In genomic region chr4:117525990-117526389, GRCm38 (mm10) we compare ENCODE assay signal across 22 mouse cellular contexts. TPM values are rescaled to one million over a fixed set of nuclear protein-coding genes. Genes with fewer than 3 reads are reported as not detected.
A peak's percentile ranks its signal among the peaks of the same experiment; 100 is the strongest.
DNase-seq lines count a peak whose midpoint lies in the region; ATAC-seq and TF ChIP-seq lines count a peak whose summit lies in the region.
"Had no signal": no experiment of that assay in that cellular context is flagged by ENCODE, and none has a peak within 500 bp of the region (broad histone marks: within the 10 kb centered on the region; RNA-seq: fewer than 3 reads in every experiment).

No protein-coding gene starts in this region.

- peak; percentile 91 for ATAC-seq in liver, embryonic 14.5 days (ENCODE audit: insufficient read depth)
- peak; percentile 53 for ATAC-seq in megakaryocyte progenitor cell, adult 5-6 weeks (replicated peaks; ENCODE audit: poor library complexity)
- ATAC-seq in forebrain, embryonic 16.5 days: no peak
- ATAC-seq: forebrain, postnatal 0 days; hindbrain, postnatal 0 days had no signal

- no peaks in the 10 kb centered on the region for H3K36me3 ChIP-seq in liver, embryonic 14.5 days (replicated peaks; ENCODE audit: control insufficient read depth, insufficient read depth, low read depth)
- no peaks in the 10 kb centered on the region for H3K36me3 ChIP-seq in forebrain, embryonic 16.5 days (ENCODE audit: control insufficient read depth, insufficient read depth)
- H3K36me3 ChIP-seq: embryonic facial prominence, embryonic 13.5 days; forebrain, embryonic 12.5 days; heart, embryonic 10.5 days; hindbrain, embryonic 13.5 days had no signal

- no peak for TF ChIP-seq CTCF in liver, embryonic 14.5 days (IDR thresholded peaks at IDR 0.05; ENCODE audit: low read depth)

- H3K27ac ChIP-seq in liver, embryonic 14.5 days: no peak overlapping the region
- H3K27ac ChIP-seq in forebrain, embryonic 16.5 days (ENCODE audit: low read length): no peak overlapping the region
- H3K27ac ChIP-seq: embryonic facial prominence, embryonic 13.5 days; forebrain, embryonic 12.5 days; gastrocnemius, adult 2 months; heart, embryonic 10.5 days; hindbrain, embryonic 13.5 days; hindbrain, postnatal 0 days had no signal

- H3K9ac ChIP-seq in liver, embryonic 14.5 days (replicated peaks): no peak overlapping the region
- H3K9ac ChIP-seq in forebrain, embryonic 16.5 days (replicated peaks; ENCODE audit: low read depth, low read length): no peak overlapping the region
- H3K9ac ChIP-seq: embryonic facial prominence, embryonic 13.5 days; forebrain, embryonic 12.5 days; forebrain, postnatal 0 days; hindbrain, embryonic 13.5 days had no signal

- no peak overlapping the region for H3K4me3 ChIP-seq in liver, embryonic 14.5 days (ENCODE audit: insufficient read depth in 1 of 2, low read depth in 2 of 2, low read length in 2 of 2)
- H3K4me3 ChIP-seq in forebrain, embryonic 16.5 days (replicated peaks; ENCODE audit: low read length): no peak overlapping the region
- H3K4me3 ChIP-seq: embryonic facial prominence, embryonic 13.5 days; forebrain, embryonic 12.5 days; gastrocnemius, adult 2 months; heart, embryonic 10.5 days; hindbrain, embryonic 13.5 days had no signal

- H3K27me3 ChIP-seq in liver, embryonic 14.5 days (ENCODE audit: control insufficient read depth, insufficient read depth, low read length): no peaks in the 10 kb centered on the region; the same call in 1 of the 2 replicates
- H3K27me3 ChIP-seq in forebrain, embryonic 16.5 days (replicated peaks; ENCODE audit: control insufficient read depth, insufficient read depth, low read length): no peaks in the 10 kb centered on the region
- H3K27me3 ChIP-seq: embryonic facial prominence, embryonic 13.5 days had no signal

- 32% methylated on average over 5 of the region's 5 CpGs for WGBS in liver, embryonic 14.5 days (ENCODE audit: insufficient replicate concordance)
- 94% methylated on average over 5 of the region's 5 CpGs for WGBS in forebrain, embryonic 16.5 days

- H3K4me1 ChIP-seq in liver, embryonic 14.5 days (replicated peaks; ENCODE audit: control insufficient read depth in 2 of 2, insufficient read depth in 2 of 2, low read length in 1 of 2): peaks cover 14 to 21% of the 10 kb centered on the region in 2 experiments
- no peaks in the 10 kb centered on the region for H3K4me1 ChIP-seq in forebrain, embryonic 16.5 days (replicated peaks; ENCODE audit: control insufficient read depth, insufficient read depth, low read length)
- H3K4me1 ChIP-seq: embryonic facial prominence, embryonic 13.5 days had no signal

- TF ChIP-seq EP300 in liver, embryonic 14.5 days (IDR thresholded peaks at IDR 0.05; ENCODE audit: low read depth): peak; percentile 81

- DNase-seq in c-Kit-positive CD71-positive TER-119-negative erythroid progenitor cells, embryonic 14.5 days (ENCODE audit: low read depth): peak; percentile 37
- peak; percentile 20 for DNase-seq in liver
- peak; percentile 29 to 35 (median 33) for DNase-seq in liver, embryonic 14.5 days (ENCODE audit: low read depth in 3 of 3, low spot score in 3 of 3)
- DNase-seq in frontal cortex, adult 2 months (ENCODE audit: extremely low spot score in 1 of 2, low spot score in 1 of 2): no peak
- no peak for DNase-seq in thymus, postnatal 4 days
- DNase-seq: adrenal gland, adult 8-10 months; adrenal gland, postnatal 36 days; cerebellum, adult 11-12 months; cerebellum, adult 9-10 months; cerebellum, postnatal 25 days; forebrain, postnatal 0 days; gastrocnemius, adult 2 months; gastrocnemius, postnatal 25 days; heart, postnatal 10 days; heart, postnatal 4 days had no signal

- H3K9me3 ChIP-seq in liver, embryonic 14.5 days (ENCODE audit: control insufficient read depth, low read length): no peaks in the 10 kb centered on the region
- no peaks in the 10 kb centered on the region for H3K9me3 ChIP-seq in forebrain, embryonic 16.5 days (ENCODE audit: control insufficient read depth, low read length)
- H3K9me3 ChIP-seq: embryonic facial prominence, embryonic 13.5 days; forebrain, embryonic 12.5 days; heart, embryonic 10.5 days; hindbrain, embryonic 13.5 days had no signal

- peak overlapping the region; percentile 22 for H3K4me2 ChIP-seq in liver, embryonic 14.5 days (ENCODE audit: low read depth)
- no peak overlapping the region for H3K4me2 ChIP-seq in forebrain, embryonic 16.5 days (ENCODE audit: low read length)
- H3K4me2 ChIP-seq: embryonic facial prominence, embryonic 13.5 days; forebrain, embryonic 12.5 days; hindbrain, embryonic 13.5 days had no signal

RNA-seq across cellular contexts. Expression of gene Eri3, which starts 24.2 kb away (rescaled TPM):
- 20.1 and 21.2 TPM in 2 replicates for polyA plus RNA-seq in liver, embryonic 14.5 days (2012; rRNA removed)
- polyA plus RNA-seq in liver, embryonic 14.5 days (2014; fragmentation: Nextera tagmentation; extraction: Ambion mirVana): 29.4 and 29.8 TPM in 2 replicates
- 60.4 and 75.6 TPM in 2 replicates for total RNA-seq in megakaryocyte progenitor cell, adult 5-6 weeks (2015)
- total RNA-seq in megakaryocyte progenitor cell, adult 5-6 weeks (2017): 26.9 and 36.0 TPM in 2 replicates
- polyA plus RNA-seq in frontal cortex, adult 2 months (2012; rRNA removed): 190 and 194 TPM in 2 replicates
- polyA plus RNA-seq in forebrain, embryonic 16.5 days (2015; fragmentation: Nextera tagmentation; extraction: Ambion mirVana): 256 and 257 TPM in 2 replicates

RNA-seq across cellular contexts. Expression of gene Rnf220, which starts 29.1 kb away (rescaled TPM):
- polyA plus RNA-seq in liver, embryonic 14.5 days (2012; rRNA removed): 29.0 and 29.1 TPM in 2 replicates
- polyA plus RNA-seq in liver, embryonic 14.5 days (2014; fragmentation: Nextera tagmentation; extraction: Ambion mirVana): 17.9 and 23.2 TPM in 2 replicates
- total RNA-seq in megakaryocyte progenitor cell, adult 5-6 weeks (2015): 52.9 and 63.3 TPM in 2 replicates
- 83.9 and 96.5 TPM in 2 replicates for total RNA-seq in megakaryocyte progenitor cell, adult 5-6 weeks (2017)
- 193 and 212 TPM in 2 replicates for polyA plus RNA-seq in frontal cortex, adult 2 months (2012; rRNA removed)
- 121 and 129 TPM in 2 replicates for polyA plus RNA-seq in forebrain, embryonic 16.5 days (2015; fragmentation: Nextera tagmentation; extraction: Ambion mirVana)

Comparison
In these comparisons a context has a peak if more than half of its experiments do, and no peak if none do; other contexts are left out.
1. DNase-seq: peak in c-Kit-positive CD71-positive TER-119-negative erythroid progenitor cells, embryonic 14.5 days (single experiment), liver (single experiment) and liver, embryonic 14.5 days (3 of 3); none in frontal cortex, adult 2 months (0 of 2) and thymus, postnatal 4 days (single experiment).